Mouse (Mus musculus): Measurements from ENCODE around the gene Gal3st2c. TPM values are rescaled to one million over a fixed set of nuclear protein-coding genes. Genes with fewer than 3 reads are reported as not detected.

The Gal3st2c gene
- total and polyA plus RNA-seq, 3 experiments: not detected

DNA sequence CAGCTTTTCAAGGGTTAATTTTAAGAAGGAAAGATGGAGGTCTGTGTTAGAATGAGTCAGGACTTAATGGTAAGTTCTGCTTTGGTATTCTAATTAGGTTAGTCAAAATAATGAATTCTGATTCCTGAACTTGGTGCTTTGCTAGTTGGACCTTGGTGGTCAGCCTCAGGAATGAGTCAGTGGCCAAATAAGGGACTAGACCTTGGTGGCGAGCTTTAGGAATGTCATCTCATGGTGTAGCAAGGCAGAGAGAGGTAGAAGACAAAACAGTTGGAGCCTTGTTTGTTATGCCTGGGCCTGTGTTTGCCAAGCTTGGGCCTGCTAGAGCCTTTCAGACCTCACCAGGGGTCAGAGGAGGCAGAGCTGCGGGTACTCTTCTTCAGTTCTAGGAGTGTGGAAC is 38.4 kb downstream of the Gal3st2c start:
- H3K9me3 ChIP-seq (replicated peaks; ENCODE audit: low read length): no peaks in the 10 kb centered on the region
- no peaks in the 10 kb centered on the region for H3K27me3 ChIP-seq (replicated peaks)
- no peak overlapping the region for H3K4me3 ChIP-seq (replicated peaks in 1 of 3; ENCODE audit: low read depth in 2 of 3, low read length in 2 of 3, poor library complexity in 1 of 3)
- TF ChIP-seq MXI1 (IDR thresholded peaks at IDR 0.05; ENCODE audit: low read depth, low read length) (no peak), MAZ (IDR thresholded peaks at IDR 0.05; ENCODE audit: low read depth, low read length) (no peak), E2F4 (IDR thresholded peaks at IDR 0.05; ENCODE audit: insufficient replicate concordance, low read depth, low read length) (no peak), UBTF (IDR thresholded peaks at IDR 0.05; ENCODE audit: low read depth, low read length) (no peak), USF1 (IDR thresholded peaks at IDR 0.05; ENCODE audit: low read depth, low read length) (no peak), RCOR1 (conservative IDR thresholded peaks at IDR 0.05; ENCODE audit: low read depth, low read length) (no peak), ETS1 (conservative IDR thresholded peaks at IDR 0.05; ENCODE audit: low read depth, low read length) (no peak), ZC3H11A (IDR thresholded peaks at IDR 0.05; ENCODE audit: low read depth, low read length) (no peak), TBP (conservative IDR thresholded peaks at IDR 0.05; ENCODE audit: low read depth, low read length) (no peak), USF2 (conservative IDR thresholded peaks at IDR 0.05; ENCODE audit: low read depth, low read length) (no peak), BHLHE40 (IDR thresholded peaks at IDR 0.05; ENCODE audit: low read depth, low read length) (no peak), JUN (IDR thresholded peaks at IDR 0.05; ENCODE audit: insufficient read depth, low read depth, low read length) (no peak), CTCF (conservative IDR thresholded peaks at IDR 0.05 in 1 of 2, IDR thresholded peaks at IDR 0.05 in 1 of 2; ENCODE audit: low read depth in 2 of 2, low read length in 2 of 2) (no peak), POLR2AphosphoS2 (IDR thresholded peaks at IDR 0.05; ENCODE audit: low read depth, low read length) (no peak), KAT2A (IDR thresholded peaks at IDR 0.05; ENCODE audit: insufficient replicate concordance, low read length) (no peak), SIN3A (IDR thresholded peaks at IDR 0.05; ENCODE audit: low read length) (no peak), GABPA (IDR thresholded peaks at IDR 0.05; ENCODE audit: insufficient replicate concordance, low read depth, low read length) (no peak), SMC3 (IDR thresholded peaks at IDR 0.05; ENCODE audit: low read depth, low read length) (no peak), EP300 (IDR thresholded peaks at IDR 0.05; ENCODE audit: low read length) (no peak), ZNF384 (IDR thresholded peaks at IDR 0.05; ENCODE audit: low read depth, low read length) (no peak)
- H3K79me2 ChIP-seq (replicated peaks; ENCODE audit: control insufficient read depth, extremely low read depth, insufficient read depth, poor library complexity, severe bottlenecking): no peaks in the 10 kb centered on the region
- dilution Hi-C loops (cut with MboI; ENCODE audit: extremely low pct_ligation_motif_present, extremely low pct_unique_long_range_greater_than_20kb, low sequenced_read_pairs): no loop called here
- H3K4me1 ChIP-seq (ENCODE audit: control insufficient read depth in 1 of 2, insufficient read depth in 2 of 2): 0 out of 4 replicates have a peak, but pooled peaks cover 0 to 4% of the 10 kb centered on the region in 2 experiments
- in situ Hi-C loops (cut with MboI; ENCODE audit: low pct_ligation_motif_present, low pct_unique_long_range_greater_than_20kb, low sequenced_read_pairs): no loop called here
- no peak overlapping the region for H3K4me2 ChIP-seq (ENCODE audit: insufficient read depth, low read depth, poor library complexity, severe bottlenecking)
- no peak overlapping the region for H3K9ac ChIP-seq (ENCODE audit: insufficient read depth, low read depth)
- no peak for DNase-seq (ENCODE audit: extremely low read depth)
- no peaks in the 10 kb centered on the region for H3K36me3 ChIP-seq (replicated peaks in 1 of 2; ENCODE audit: control insufficient read depth in 1 of 2, insufficient read depth in 1 of 2, low read length in 1 of 2)
- H3K27ac ChIP-seq (ENCODE audit: insufficient read depth, low read depth): no peak overlapping the region

GRCm38 (mm10) chr1:94033075-94033602 is 42.8 kb downstream of the Gal3st2c start:
- in situ Hi-C loops (cut with MboI; ENCODE audit: low pct_ligation_motif_present, low pct_unique_long_range_greater_than_20kb, low sequenced_read_pairs) (no loop called here), dilution Hi-C loops (cut with MboI; ENCODE audit: extremely low pct_ligation_motif_present, extremely low pct_unique_long_range_greater_than_20kb, low sequenced_read_pairs) (no loop called here)
- Histone ChIP-seq H3K4me2 (ENCODE audit: insufficient read depth, low read depth, poor library complexity, severe bottlenecking) (no peak overlapping the region), H3K27ac (ENCODE audit: insufficient read depth, low read depth) (no peak overlapping the region), H3K9ac (ENCODE audit: insufficient read depth, low read depth) (no peak overlapping the region), H3K36me3 (replicated peaks in 1 of 2; ENCODE audit: control insufficient read depth in 1 of 2, insufficient read depth in 1 of 2, low read length in 1 of 2) (peaks cover 0 to 11% of the 10 kb centered on the region in 2 experiments), H3K79me2 (replicated peaks; ENCODE audit: control insufficient read depth, extremely low read depth, insufficient read depth, poor library complexity, severe bottlenecking) (no peaks in the 10 kb centered on the region), H3K27me3 (replicated peaks) (no peaks in the 10 kb centered on the region), H3K4me3 (replicated peaks in 1 of 3; ENCODE audit: low read depth in 2 of 3, low read length in 2 of 3, poor library complexity in 1 of 3) (no peak overlapping the region), H3K9me3 (replicated peaks; ENCODE audit: low read length) (no peaks in the 10 kb centered on the region), H3K4me1 (ENCODE audit: control insufficient read depth in 1 of 2, insufficient read depth in 2 of 2) (peaks cover 6 to 18% of the 10 kb centered on the region in 2 experiments)
- no peak for DNase-seq (ENCODE audit: extremely low read depth)
- TF ChIP-seq RCOR1 (conservative IDR thresholded peaks at IDR 0.05; ENCODE audit: low read depth, low read length): no peak
- TF ChIP-seq CHD1 (IDR thresholded peaks at IDR 0.05; ENCODE audit: low read depth, low read length): no peak
- no peak for TF ChIP-seq KAT2A (IDR thresholded peaks at IDR 0.05; ENCODE audit: insufficient replicate concordance, low read length)
- TF ChIP-seq ETS1 (conservative IDR thresholded peaks at IDR 0.05; ENCODE audit: low read depth, low read length): no peak
- TF ChIP-seq CHD2 (IDR thresholded peaks at IDR 0.05; ENCODE audit: low read length): no peak

All from CH12.LX (cell line).